Comparison of ENCODE assay signal across 26 mouse cellular contexts in the genomic region with DNA sequence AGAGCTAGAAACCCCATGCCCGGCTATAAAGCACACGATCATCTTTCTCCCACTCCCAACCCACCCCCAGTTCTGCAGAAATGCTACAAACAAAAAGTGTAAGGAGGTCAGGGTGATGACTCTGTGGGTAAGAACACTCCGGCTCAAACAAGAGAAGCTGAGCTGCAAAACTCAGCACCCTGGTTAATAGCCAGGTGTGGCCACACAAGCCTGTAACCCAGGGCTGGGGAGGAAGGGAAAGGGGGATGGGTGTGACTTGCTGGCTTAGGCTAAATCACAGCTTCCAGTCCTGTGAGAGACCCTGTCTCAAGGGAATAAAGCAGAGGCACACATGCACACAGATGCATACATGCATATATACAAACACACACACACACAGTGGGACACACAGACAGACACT.
A peak's percentile ranks its signal among the peaks of the same experiment; 100 is the strongest.
DNase-seq lines count a peak whose midpoint lies in the region; ATAC-seq and TF ChIP-seq lines count a peak whose summit lies in the region.
"Had no signal": no experiment of that assay in that cellular context is flagged by ENCODE, and none has a peak within 500 bp of the region (broad histone marks: within the 10 kb centered on the region; RNA-seq: fewer than 3 reads in every experiment).

No protein-coding gene starts in this region.

- intact Hi-C loops in left cerebral cortex, postnatal 4 days (cut with DNase I) = loop anchor here (10.0 kb wide), 1 partner anchor 98 kb away; the partner anchor contains the start of gene Klf3
- intact Hi-C loops in gastrocnemius, adult 2 months (cut with DNase I) = loop anchor here (10.0 kb wide), 1 partner anchor 148 kb away; no protein-coding TSS in a partner anchor

- no peak overlapping the region for H3K27ac ChIP-seq in kidney, embryonic 14.5 days (ENCODE audit: low read depth, low read length)
- no peak overlapping the region for H3K27ac ChIP-seq in kidney, adult 2 months (ENCODE audit: insufficient read depth, low read depth, low read length)
- 0 out of 2 replicates have a peak overlapping the region, but pooled peaks have one; percentile 9 for H3K27ac ChIP-seq in midbrain, embryonic 10.5 days (replicated peaks)
- no peak overlapping the region for H3K27ac ChIP-seq in midbrain, embryonic 15.5 days
- no peak overlapping the region for H3K27ac ChIP-seq in embryonic facial prominence, embryonic 11.5 days (replicated peaks; ENCODE audit: low read depth, low read length)
- no peak overlapping the region for H3K27ac ChIP-seq in gastrocnemius, adult 2 months
- H3K27ac ChIP-seq: heart, embryonic 13.5 days; liver, embryonic 15.5 days; neural tube, embryonic 12.5 days; stomach, postnatal 0 days had no signal

- no peaks in the 10 kb centered on the region for H3K9me3 ChIP-seq in kidney, embryonic 14.5 days (ENCODE audit: control insufficient read depth, low read length)
- no peaks in the 10 kb centered on the region; the same call in 1 of the 2 replicates for H3K9me3 ChIP-seq in midbrain, embryonic 10.5 days (replicated peaks)
- H3K9me3 ChIP-seq in midbrain, embryonic 15.5 days = no peaks in the 10 kb centered on the region
- no peaks in the 10 kb centered on the region for H3K9me3 ChIP-seq in embryonic facial prominence, embryonic 11.5 days (replicated peaks; ENCODE audit: control insufficient read depth, low read length)
- H3K9me3 ChIP-seq: heart, embryonic 13.5 days; liver, embryonic 15.5 days; neural tube, embryonic 12.5 days had no signal

- no peaks in the 10 kb centered on the region for H3K36me3 ChIP-seq in kidney, embryonic 14.5 days (ENCODE audit: control insufficient read depth, insufficient read depth, low read length)
- H3K36me3 ChIP-seq in kidney, adult 2 months (ENCODE audit: control insufficient read depth, insufficient read depth, low read length) = no peaks in the 10 kb centered on the region
- H3K36me3 ChIP-seq in midbrain, embryonic 10.5 days = no peaks in the 10 kb centered on the region
- H3K36me3 ChIP-seq in midbrain, embryonic 15.5 days (replicated peaks) = no peaks in the 10 kb centered on the region
- H3K36me3 ChIP-seq in embryonic facial prominence, embryonic 11.5 days (replicated peaks; ENCODE audit: control insufficient read depth, insufficient read depth, low read depth, low read length) = no peaks in the 10 kb centered on the region
- H3K36me3 ChIP-seq: heart, embryonic 13.5 days; liver, embryonic 15.5 days; neural tube, embryonic 12.5 days had no signal

- no peak overlapping the region for H3K9ac ChIP-seq in kidney, embryonic 14.5 days (ENCODE audit: low read depth, low read length)
- no peak overlapping the region for H3K9ac ChIP-seq in midbrain, embryonic 15.5 days
- no peak overlapping the region for H3K9ac ChIP-seq in embryonic facial prominence, embryonic 11.5 days (replicated peaks; ENCODE audit: low read length)
- H3K9ac ChIP-seq: heart, embryonic 13.5 days; liver, embryonic 15.5 days; lung, embryonic 14.5 days; neural tube, embryonic 12.5 days had no signal

- TF ChIP-seq POLR2A in kidney, adult 2 months (IDR thresholded peaks at IDR 0.05; ENCODE audit: low read depth, low read length) = no peak

- H3K4me2 ChIP-seq in kidney, embryonic 14.5 days (replicated peaks; ENCODE audit: low read depth, low read length) = no peak overlapping the region
- no peak overlapping the region for H3K4me2 ChIP-seq in midbrain, embryonic 15.5 days
- no peak overlapping the region for H3K4me2 ChIP-seq in embryonic facial prominence, embryonic 11.5 days (ENCODE audit: low read depth, low read length)
- H3K4me2 ChIP-seq: heart, embryonic 13.5 days; liver, embryonic 15.5 days; lung, embryonic 14.5 days; midbrain, embryonic 11.5 days; neural tube, embryonic 12.5 days had no signal

- peak; percentile 68; the same call in 1 of the 2 replicates for ATAC-seq in kidney, embryonic 14.5 days (ENCODE audit: low FRiP score, low TSS enrichment)
- no peak for ATAC-seq in midbrain, embryonic 15.5 days (replicated peaks)
- no peak; the same call in 1 of the 2 replicates for ATAC-seq in embryonic facial prominence, embryonic 11.5 days (replicated peaks; ENCODE audit: insufficient number of reproducible peaks, low FRiP score, low TSS enrichment, low read depth)
- ATAC-seq: forebrain, embryonic 16.5 days; hindbrain, embryonic 16.5 days had no signal

- no peaks in the 10 kb centered on the region for H3K27me3 ChIP-seq in kidney, embryonic 14.5 days (ENCODE audit: control insufficient read depth, insufficient read depth, low read length)
- no peaks in the 10 kb centered on the region for H3K27me3 ChIP-seq in kidney, adult 2 months (replicated peaks; ENCODE audit: control insufficient read depth, insufficient read depth, low read length)
- no peaks in the 10 kb centered on the region for H3K27me3 ChIP-seq in midbrain, embryonic 10.5 days (ENCODE audit: low read depth, poor library complexity, severe bottlenecking)
- no peaks in the 10 kb centered on the region for H3K27me3 ChIP-seq in midbrain, embryonic 15.5 days (replicated peaks)
- no peaks in the 10 kb centered on the region for H3K27me3 ChIP-seq in embryonic facial prominence, embryonic 11.5 days (ENCODE audit: control insufficient read depth, insufficient read depth, low read length)
- H3K27me3 ChIP-seq: heart, embryonic 13.5 days; liver, embryonic 15.5 days; neural tube, embryonic 12.5 days had no signal

- no peak for DNase-seq in kidney, adult 2 months
- DNase-seq in midbrain, embryonic 10.5 days (ENCODE audit: low spot score) = no peak
- DNase-seq in embryonic facial prominence, embryonic 11.5 days (ENCODE audit: low spot score) = peak; percentile 22
- DNase-seq in left cerebral cortex, postnatal 4 days = no peak
- DNase-seq in gastrocnemius, adult 2 months = no peak
- DNase-seq: adrenal gland, postnatal 25 days; cerebellum, adult 11-12 months; cerebellum, adult 9-11 months; embryo, embryonic 11 days; heart, postnatal 10 days; kidney, adult 18-20 months; layer of hippocampus, postnatal 36 days; lung, embryonic 14.5 days; right cerebral cortex, adult 18-20 months; right cerebral cortex, postnatal 4 days; thymus, adult 18-20 months had no signal

- 30% methylated on average over 3 of the region's 3 CpGs for WGBS in kidney, embryonic 14.5 days
- 66% methylated on average over 3 of the region's 3 CpGs for WGBS in kidney, adult 2 months
- 76% methylated on average over 3 of the region's 3 CpGs for WGBS in midbrain, embryonic 10.5 days
- 87% methylated on average over 3 of the region's 3 CpGs for WGBS in midbrain, embryonic 15.5 days
- WGBS in embryonic facial prominence, embryonic 11.5 days = 55% methylated on average over 3 of the region's 3 CpGs

- H3K4me1 ChIP-seq in kidney, embryonic 14.5 days (ENCODE audit: control insufficient read depth, insufficient read depth, low read length) = peaks cover 16% of the 10 kb centered on the region; the same call in 1 of the 2 replicates
- H3K4me1 ChIP-seq in kidney, adult 2 months (ENCODE audit: control insufficient read depth, insufficient read depth, low read length) = 0 out of 2 replicates have a peak, but pooled peaks cover 4% of the 10 kb centered on the region
- peaks cover 24% of the 10 kb centered on the region for H3K4me1 ChIP-seq in midbrain, embryonic 10.5 days
- H3K4me1 ChIP-seq in midbrain, embryonic 15.5 days = peaks cover 11% of the 10 kb centered on the region; the same call in 1 of the 2 replicates
- H3K4me1 ChIP-seq in embryonic facial prominence, embryonic 11.5 days (ENCODE audit: control insufficient read depth, insufficient read depth, low read length) = no peaks in the 10 kb centered on the region

- TF ChIP-seq CTCF in kidney, adult 2 months (conservative IDR thresholded peaks at IDR 0.05; ENCODE audit: insufficient read depth, insufficient read length, low read depth, low read length) = no peak
- TF ChIP-seq CTCF in gastrocnemius, adult 2 months (IDR thresholded peaks at IDR 0.05) = no peak

- H3K4me3 ChIP-seq in kidney, embryonic 14.5 days (ENCODE audit: low read length) = no peak overlapping the region
- no peak overlapping the region for H3K4me3 ChIP-seq in kidney, adult 2 months (ENCODE audit: insufficient read depth, low read depth, low read length)
- H3K4me3 ChIP-seq in midbrain, embryonic 10.5 days = no peak overlapping the region
- no peak overlapping the region for H3K4me3 ChIP-seq in midbrain, embryonic 15.5 days
- H3K4me3 ChIP-seq in embryonic facial prominence, embryonic 11.5 days (ENCODE audit: low read depth, low read length) = no peak overlapping the region
- H3K4me3 ChIP-seq in gastrocnemius, adult 2 months = no peak overlapping the region
- H3K4me3 ChIP-seq: heart, embryonic 13.5 days; liver, embryonic 15.5 days; myocyte; neural tube, embryonic 12.5 days had no signal
